Mouse (Mus musculus): ENCODE measurements around the gene Syt1. TPM values are rescaled to one million over a fixed set of nuclear protein-coding genes. Genes with fewer than 3 reads are reported as not detected.

Gene Syt1
- polyA plus RNA-seq, 1 experiment from 2014 or later = 116 TPM

DNA sequence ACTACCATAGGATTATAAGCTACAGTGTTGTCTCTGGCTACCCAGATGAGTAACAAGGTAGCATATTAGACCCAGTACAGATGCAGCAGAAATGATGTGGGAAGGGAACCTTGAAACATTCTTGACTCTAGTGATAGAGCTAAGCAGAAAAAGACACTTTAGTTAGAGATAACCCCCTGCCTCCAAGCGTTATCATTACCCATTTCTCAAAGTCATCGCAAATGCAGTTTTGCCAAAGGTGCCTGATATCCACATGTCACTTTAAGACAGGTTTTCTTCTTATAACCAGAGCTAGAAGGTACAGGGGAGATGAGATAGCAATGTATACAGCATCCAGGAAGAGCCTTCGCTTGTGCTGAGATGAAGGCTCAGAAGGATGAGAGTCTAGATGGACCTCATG is 421.4 kb downstream of the Syt1 start:
- Histone ChIP-seq H3K36me3 (replicated peaks; ENCODE audit: control insufficient read depth, insufficient read depth) (no peaks in the 10 kb centered on the region), H3K9ac (no peak overlapping the region), H3K9me3 (ENCODE audit: control insufficient read depth, low read length) (no peaks in the 10 kb centered on the region), H3K27me3 (ENCODE audit: control insufficient read depth, insufficient read depth, low read length) (no peaks in the 10 kb centered on the region), H3K27ac (no peak overlapping the region), H3K4me2 (replicated peaks) (no peak overlapping the region), H3K4me3 (replicated peaks; ENCODE audit: low read length) (no peak overlapping the region), H3K4me1 (replicated peaks; ENCODE audit: control insufficient read depth, insufficient read depth, low read length) (no peaks in the 10 kb centered on the region)
- DNase-seq (ENCODE audit: low spot score) (no peak), ATAC-seq (ENCODE audit: low FRiP score) (no peak)
- 94% methylated on average over 3 of the region's 3 CpGs for WGBS

DNA sequence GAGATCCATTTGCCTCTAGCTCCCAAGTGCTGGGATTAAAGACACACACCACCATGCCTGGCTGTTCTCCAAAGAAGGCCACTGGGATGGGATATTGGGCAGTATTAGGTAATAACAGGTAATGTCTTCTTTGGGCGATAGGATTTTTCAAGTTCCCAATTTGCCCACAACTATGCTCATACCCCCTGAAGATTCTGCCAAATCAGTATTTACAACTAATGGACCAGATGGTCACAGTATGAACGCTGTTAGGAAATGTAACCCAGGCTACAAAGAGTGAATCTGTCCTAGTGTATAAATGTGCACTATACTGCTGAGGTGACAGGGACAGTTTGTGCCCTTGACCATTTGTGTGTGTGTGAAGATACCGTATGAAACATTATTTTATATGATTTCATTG is 421.9 kb downstream of the Syt1 start:
- DNase-seq (ENCODE audit: low spot score) = no peak
- no peaks in the 10 kb centered on the region for H3K9me3 ChIP-seq (ENCODE audit: control insufficient read depth, low read length)
- ATAC-seq (ENCODE audit: low FRiP score) = no peak
- H3K4me3 ChIP-seq (replicated peaks; ENCODE audit: low read length) = no peak overlapping the region
- no peak overlapping the region for H3K4me2 ChIP-seq (replicated peaks)
- no peak overlapping the region for H3K27ac ChIP-seq
- H3K9ac ChIP-seq = no peak overlapping the region
- H3K27me3 ChIP-seq (ENCODE audit: control insufficient read depth, insufficient read depth, low read length) = no peaks in the 10 kb centered on the region
- WGBS = 91% methylated on average over 3 of the region's 3 CpGs
- H3K4me1 ChIP-seq (replicated peaks; ENCODE audit: control insufficient read depth, insufficient read depth, low read length) = no peaks in the 10 kb centered on the region
- no peaks in the 10 kb centered on the region for H3K36me3 ChIP-seq (replicated peaks; ENCODE audit: control insufficient read depth, insufficient read depth)

DNA sequence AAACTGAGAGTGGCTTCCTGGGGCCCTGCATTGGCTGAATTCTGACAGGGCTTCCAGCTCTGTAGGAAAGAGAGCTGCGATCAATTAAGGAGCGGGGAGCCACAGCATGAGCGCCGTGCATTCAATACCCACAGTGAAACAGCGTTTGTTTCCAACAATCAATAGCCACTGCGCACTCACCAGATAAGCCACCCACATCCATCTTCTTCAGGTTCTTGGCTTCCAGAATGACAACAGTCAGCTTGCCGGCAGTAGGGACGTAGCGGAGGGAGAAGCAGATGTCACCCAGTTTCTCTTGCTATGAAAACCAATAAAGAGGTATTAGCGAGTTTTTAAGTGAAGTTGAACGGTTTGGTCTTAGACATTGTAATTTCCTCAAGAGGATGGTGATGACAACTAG is 427.1 kb downstream of the Syt1 start:
- Histone ChIP-seq H3K36me3 (replicated peaks; ENCODE audit: control insufficient read depth, insufficient read depth) (no peaks in the 10 kb centered on the region), H3K9me3 (ENCODE audit: control insufficient read depth, low read length) (no peaks in the 10 kb centered on the region), H3K27me3 (ENCODE audit: control insufficient read depth, insufficient read depth, low read length) (no peaks in the 10 kb centered on the region), H3K4me3 (replicated peaks; ENCODE audit: low read length) (no peak overlapping the region), H3K4me1 (replicated peaks; ENCODE audit: control insufficient read depth, insufficient read depth, low read length) (peaks cover 16% of the 10 kb centered on the region), H3K27ac (no peak overlapping the region), H3K9ac (no peak overlapping the region), H3K4me2 (replicated peaks) (peak overlapping the region; percentile 21)
- DNase-seq (ENCODE audit: low spot score) = peak; percentile 30
- 11% methylated on average over 11 of the region's 11 CpGs for WGBS
- no peak for ATAC-seq (ENCODE audit: low FRiP score)

GRCm38 (mm10) chr10:108582397-108582730 is 428.4 kb downstream of the Syt1 start:
- Histone ChIP-seq H3K4me3 (replicated peaks; ENCODE audit: low read length) (no peak overlapping the region), H3K27ac (no peak overlapping the region)
- 86% methylated on average over 3 of the region's 3 CpGs for WGBS

DNA sequence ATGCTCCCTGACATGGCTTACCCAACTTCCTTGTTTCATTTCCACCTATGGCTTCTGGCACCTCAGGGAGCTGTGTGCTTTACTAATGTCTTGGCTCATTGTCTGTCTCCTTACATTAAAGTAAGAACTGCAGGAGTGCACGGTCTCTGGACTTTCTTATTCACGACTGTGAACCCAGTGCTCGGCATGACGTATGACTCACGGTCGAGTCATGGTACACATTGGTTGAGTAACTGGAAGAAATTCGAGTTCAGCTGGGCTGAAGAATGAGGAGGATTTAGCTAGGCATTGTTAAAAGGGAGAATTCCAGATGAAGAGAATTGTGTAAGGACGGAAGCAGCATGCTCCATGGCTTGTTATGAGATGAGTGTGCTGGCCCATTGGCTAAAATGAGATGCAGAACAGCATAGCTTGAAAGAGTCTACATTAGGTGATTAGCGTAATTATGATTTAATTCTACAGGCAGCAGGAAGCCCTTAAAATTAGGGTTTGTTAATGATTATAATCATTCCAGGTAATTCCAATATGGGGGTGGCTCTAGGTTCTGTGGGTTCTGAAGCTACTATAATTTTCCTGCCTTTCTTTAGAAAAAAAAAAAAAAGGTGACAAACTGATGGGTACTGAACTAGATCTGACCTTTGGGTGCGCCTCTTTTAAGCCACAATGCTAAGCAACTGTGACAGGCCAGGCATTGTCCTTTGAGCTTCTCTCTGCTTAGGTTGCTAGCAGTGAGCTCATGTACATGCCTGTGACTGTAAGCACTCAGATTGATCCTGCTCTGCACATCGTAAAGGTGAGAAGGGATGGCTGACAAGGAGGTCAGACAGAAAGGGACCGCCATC is 429.0 kb downstream of the Syt1 start:
- no peaks in the 10 kb centered on the region for H3K27me3 ChIP-seq (ENCODE audit: control insufficient read depth, insufficient read depth, low read length)
- H3K27ac ChIP-seq = peak overlapping the region; percentile 72
- no peak overlapping the region for H3K4me2 ChIP-seq (replicated peaks)
- DNase-seq (ENCODE audit: low spot score) (no peak), ATAC-seq (ENCODE audit: low FRiP score) (peak; percentile 32; the same call in 1 of the 2 replicates)
- H3K4me1 ChIP-seq (replicated peaks; ENCODE audit: control insufficient read depth, insufficient read depth, low read length) = peaks cover 16% of the 10 kb centered on the region
- H3K4me3 ChIP-seq (replicated peaks; ENCODE audit: low read length) = no peak overlapping the region
- 65% methylated on average over 12 of the region's 12 CpGs for WGBS
- H3K36me3 ChIP-seq (replicated peaks; ENCODE audit: control insufficient read depth, insufficient read depth) = no peaks in the 10 kb centered on the region
- H3K9ac ChIP-seq = no peak overlapping the region
- no peaks in the 10 kb centered on the region for H3K9me3 ChIP-seq (ENCODE audit: control insufficient read depth, low read length)

More at GRCm38 (mm10) chr10:108582397-108582730, 428.4 kb downstream of the Syt1 start:
- Histone ChIP-seq H3K9ac (no peak overlapping the region), H3K27me3 (ENCODE audit: control insufficient read depth, insufficient read depth, low read length) (no peaks in the 10 kb centered on the region), H3K4me2 (replicated peaks) (no peak overlapping the region), H3K9me3 (ENCODE audit: control insufficient read depth, low read length) (no peaks in the 10 kb centered on the region), H3K4me1 (replicated peaks; ENCODE audit: control insufficient read depth, insufficient read depth, low read length) (peaks cover 16% of the 10 kb centered on the region), H3K36me3 (replicated peaks; ENCODE audit: control insufficient read depth, insufficient read depth) (no peaks in the 10 kb centered on the region)
- no peak for DNase-seq (ENCODE audit: low spot score)
- no peak for ATAC-seq (ENCODE audit: low FRiP score)

- ATAC-seq (ENCODE audit: low FRiP score) (peak; percentile 63; the same call in 1 of the 2 replicates), DNase-seq (ENCODE audit: low spot score) (no peak)
- no peaks in the 10 kb centered on the region for H3K9me3 ChIP-seq (ENCODE audit: control insufficient read depth, low read length)
- H3K36me3 ChIP-seq (replicated peaks; ENCODE audit: control insufficient read depth, insufficient read depth) = no peaks in the 10 kb centered on the region
- H3K4me2 ChIP-seq (replicated peaks) = no peak overlapping the region
- H3K27ac ChIP-seq = peak overlapping the region; percentile 72
- peaks cover 16% of the 10 kb centered on the region for H3K4me1 ChIP-seq (replicated peaks; ENCODE audit: control insufficient read depth, insufficient read depth, low read length)
- H3K9ac ChIP-seq = no peak overlapping the region
- H3K4me3 ChIP-seq (replicated peaks; ENCODE audit: low read length) = no peak overlapping the region
- H3K27me3 ChIP-seq (ENCODE audit: control insufficient read depth, insufficient read depth, low read length) = no peaks in the 10 kb centered on the region
- WGBS = 38% methylated on average over 9 of the region's 9 CpGs
Measured at GRCm38 (mm10) chr10:108580786-108581420, 429.9 kb downstream of the Syt1 start.

DNA sequence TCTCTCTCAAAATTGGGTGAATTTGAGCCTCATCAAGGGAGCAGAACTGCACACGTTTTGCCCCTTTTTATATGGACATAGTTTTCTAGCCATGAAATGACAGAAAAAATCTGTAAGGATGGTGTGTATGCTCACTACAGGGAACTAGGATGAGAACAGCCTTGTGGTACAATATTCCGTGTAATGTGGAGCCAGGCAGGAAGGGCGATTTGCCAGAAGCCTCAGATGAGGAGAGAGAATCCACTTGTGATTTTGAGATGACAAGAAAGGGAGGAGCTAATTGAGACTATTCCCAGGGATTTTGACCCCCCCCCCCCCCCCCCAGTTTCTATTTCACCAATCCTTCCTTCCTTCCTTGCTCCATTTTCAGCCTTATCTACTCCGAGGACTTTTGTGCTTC is 431.4 kb downstream of the Syt1 start:
- H3K9me3 ChIP-seq (ENCODE audit: control insufficient read depth, low read length) = no peaks in the 10 kb centered on the region
- H3K9ac ChIP-seq = no peak overlapping the region
- WGBS = 86% methylated on average over 4 of the region's 4 CpGs
- no peak for DNase-seq (ENCODE audit: low spot score)
- H3K4me1 ChIP-seq (replicated peaks; ENCODE audit: control insufficient read depth, insufficient read depth, low read length) = peaks cover 16% of the 10 kb centered on the region
- no peak for ATAC-seq (ENCODE audit: low FRiP score)
- H3K27me3 ChIP-seq (ENCODE audit: control insufficient read depth, insufficient read depth, low read length) = no peaks in the 10 kb centered on the region
- no peak overlapping the region for H3K4me3 ChIP-seq (replicated peaks; ENCODE audit: low read length)
- no peak overlapping the region for H3K27ac ChIP-seq
- H3K36me3 ChIP-seq (replicated peaks; ENCODE audit: control insufficient read depth, insufficient read depth) = no peaks in the 10 kb centered on the region
- no peak overlapping the region for H3K4me2 ChIP-seq (replicated peaks)

DNA sequence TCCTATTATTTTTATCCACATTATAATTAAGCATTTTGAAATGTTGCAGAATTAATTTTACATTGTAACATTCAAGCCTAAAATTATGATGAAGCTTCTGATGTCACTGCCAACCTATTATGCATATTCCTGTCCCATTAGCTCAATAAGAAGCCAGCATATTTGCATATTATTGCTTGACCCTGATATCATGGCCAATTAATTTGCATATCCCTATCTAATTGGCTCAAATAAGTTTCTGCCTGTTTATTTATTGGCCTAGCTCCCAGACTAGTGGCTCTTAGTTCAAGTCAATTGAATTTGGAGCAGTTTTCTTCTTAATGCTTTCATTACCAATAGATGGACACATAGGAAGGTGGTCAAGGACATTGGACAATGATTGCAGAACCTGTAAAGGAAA is 433.2 kb downstream of the Syt1 start:
- no peaks in the 10 kb centered on the region for H3K9me3 ChIP-seq (ENCODE audit: control insufficient read depth, low read length)
- ATAC-seq (ENCODE audit: low FRiP score) (no peak), DNase-seq (ENCODE audit: low spot score) (no peak)
- no peak overlapping the region for H3K4me2 ChIP-seq (replicated peaks)
- no peaks in the 10 kb centered on the region for H3K27me3 ChIP-seq (ENCODE audit: control insufficient read depth, insufficient read depth, low read length)
- no peak overlapping the region for H3K9ac ChIP-seq
- peaks cover 16% of the 10 kb centered on the region for H3K4me1 ChIP-seq (replicated peaks; ENCODE audit: control insufficient read depth, insufficient read depth, low read length)
- no peak overlapping the region for H3K27ac ChIP-seq
- H3K36me3 ChIP-seq (replicated peaks; ENCODE audit: control insufficient read depth, insufficient read depth) = no peaks in the 10 kb centered on the region
- H3K4me3 ChIP-seq (replicated peaks; ENCODE audit: low read length) = no peak overlapping the region

GRCm38 (mm10) chr10:108572764-108573163 is 438.0 kb downstream of the Syt1 start:
- no peak overlapping the region for H3K4me2 ChIP-seq (replicated peaks)
- H3K27me3 ChIP-seq (ENCODE audit: control insufficient read depth, insufficient read depth, low read length) = no peaks in the 10 kb centered on the region
- no peak overlapping the region for H3K27ac ChIP-seq
- H3K4me3 ChIP-seq (replicated peaks; ENCODE audit: low read length) = no peak overlapping the region
- 67% methylated on average over 4 of the region's 4 CpGs for WGBS
- no peaks in the 10 kb centered on the region for H3K36me3 ChIP-seq (replicated peaks; ENCODE audit: control insufficient read depth, insufficient read depth)
- no peak overlapping the region for H3K9ac ChIP-seq
- H3K9me3 ChIP-seq (ENCODE audit: control insufficient read depth, low read length) = no peaks in the 10 kb centered on the region
- no peak for DNase-seq (ENCODE audit: low spot score)
- no peak for ATAC-seq (ENCODE audit: low FRiP score)
- peaks cover 9% of the 10 kb centered on the region for H3K4me1 ChIP-seq (replicated peaks; ENCODE audit: control insufficient read depth, insufficient read depth, low read length)

All from hindbrain, embryonic 14.5 days (tissue).